Mouse (Mus musculus) lung, embryonic 14.5 days (tissue): Measurements from ENCODE around the gene Jph3. TPM values are rescaled to one million over a fixed set of nuclear protein-coding genes. Genes with fewer than 3 reads are reported as not detected.
A peak's percentile ranks its signal among the peaks of the same experiment; 100 is the strongest.

Experiments
- ATAC-seq: fragments of 200-750 bp; cut with Nextera tagmentation; 2 replicates; pipeline ENCODE4 v1.8.0; 2017; ENCODE audit warnings: mild to moderate bottlenecking, moderate TSS enrichment, moderate library complexity; ENCODE audit not compliant: insufficient read depth
- DNase-seq: peaks from one replicate; pipeline ENCODE4 v3.0.0-alpha.2; 2015
- H3K27ac ChIP-seq: fragments of 300-500 bp; sonication (generic); 2 replicates; pipeline ENCODE4 v1.5.1; 2014; ENCODE audit warnings: low read depth, mild to moderate bottlenecking, moderate library complexity
- H3K27me3 ChIP-seq: fragments of 300-500 bp; sonication (generic); 2 replicates; pipeline ENCODE4 v1.6.1; 2014; ENCODE audit warnings: low read length, control low read depth; ENCODE audit not compliant: insufficient read depth
- H3K36me3 ChIP-seq: fragments of 300-500 bp; sonication (generic); 2 replicates; pipeline ENCODE4 v1.6.1; 2014; ENCODE audit warnings: control low read depth; ENCODE audit not compliant: insufficient read depth
- H3K4me1 ChIP-seq: fragments of 300-500 bp; sonication (generic); 2 replicates; pipeline ENCODE4 v1.6.1; 2014; ENCODE audit warnings: antibody characterized with exemption, control low read depth; ENCODE audit not compliant: insufficient read depth
- H3K4me2 ChIP-seq: fragments of 300-500 bp; sonication (generic); 2 replicates; pipeline ENCODE4 v1.6.1; 2014; ENCODE audit warnings: mild to moderate bottlenecking
- H3K4me3 ChIP-seq: fragments of 300-500 bp; sonication (generic); 2 replicates; pipeline ENCODE4 v1.5.1; 2014; ENCODE audit warnings: low read depth, low read length
- H3K9ac ChIP-seq: fragments of 300-500 bp; sonication (generic); 2 replicates; pipeline ENCODE4 v1.6.1; 2014
- H3K9me3 ChIP-seq: fragments of 300-500 bp; sonication (generic); 2 replicates; pipeline ENCODE4 v1.6.1; 2016; ENCODE audit warnings: low read depth, low read length, control low read depth
- CTCF ChIP-seq: IDR thresholded peaks from 2 replicates; pipeline ENCODE4 v1.5.1; 2016; ENCODE audit warnings: antibody characterized with exemption, low read depth
- WGBS: fragments of 180-500 bp; shearing (Covaris S2); extraction: QIAGEN DNeasy Blood & Tissue Kit; methylation state at CpG from one replicate; pipeline ENCODE4 v1.1.7; 2014; 5-methylcytosine and 5-hydroxymethylcytosine counted together
- polyA plus RNA-seq: library from polyadenylated mRNA; unstranded; fragments of >200 nt; fragmentation: Nextera tagmentation; extraction: Ambion mirVana; gene quantifications from 2 replicates; pipeline ENCODE4 v1.2.1, GENCODE M21; 2014

Jph3 gene
- polyA plus RNA-seq, 1 experiment from 2014 or later: 0.22 TPM

DNA sequence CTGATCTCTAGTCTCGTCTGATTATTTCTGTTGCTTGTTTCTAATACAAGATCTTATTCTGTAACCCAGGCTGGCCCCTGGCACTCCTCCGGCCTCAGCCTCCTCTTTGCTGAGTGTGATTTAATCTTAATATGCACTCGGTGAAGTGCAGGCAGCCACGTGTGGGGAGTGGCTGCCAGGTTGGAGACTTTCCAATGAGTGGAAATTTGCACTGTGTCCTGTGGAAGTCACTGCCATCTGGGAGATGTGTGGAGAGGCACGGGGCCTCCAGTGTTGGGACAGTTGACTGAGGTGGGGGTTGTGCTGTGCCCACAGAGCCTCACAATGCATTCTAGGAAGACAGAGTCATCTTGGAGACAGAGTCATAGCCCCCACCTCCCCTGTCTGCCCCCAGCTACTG lies 53.1 kb downstream of the Jph3 start:
- Histone ChIP-seq H3K4me2 (no peak overlapping the region), H3K9me3 (no peaks in the 10 kb centered on the region), H3K36me3 (no peaks in the 10 kb centered on the region), H3K4me1 (no peaks in the 10 kb centered on the region), H3K27ac (no peak overlapping the region), H3K9ac (no peak overlapping the region), H3K27me3 (no peaks in the 10 kb centered on the region), H3K4me3 (no peak overlapping the region)
- WGBS: 50% methylated on average over 5 of the region's 5 CpGs
- DNase-seq (no peak), ATAC-seq (no peak)
- no peak for TF ChIP-seq CTCF

DNA sequence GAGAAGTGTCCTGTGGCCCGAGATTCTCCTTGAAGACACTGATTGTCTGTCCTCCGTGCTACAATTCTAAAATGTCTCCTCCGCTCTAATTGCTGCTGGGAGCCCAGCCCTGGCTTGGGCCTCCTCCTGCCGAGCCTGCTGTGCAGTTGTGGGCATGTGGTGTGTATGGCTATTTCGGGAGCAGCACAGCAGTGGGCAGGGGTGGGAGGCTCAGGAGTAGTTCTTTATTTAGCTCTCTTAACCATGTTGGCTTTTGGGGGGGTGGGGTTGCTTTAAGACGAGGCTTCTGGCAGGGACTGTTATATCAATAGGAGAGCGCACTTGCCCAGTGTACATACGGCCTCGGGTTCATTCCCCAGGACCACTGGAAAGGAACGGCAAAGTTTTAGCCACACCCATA lies 57.1 kb downstream of the Jph3 start:
- Histone ChIP-seq H3K4me3 (no peak overlapping the region), H3K4me2 (no peak overlapping the region), H3K9ac (no peak overlapping the region), H3K9me3 (no peaks in the 10 kb centered on the region), H3K27ac (no peak overlapping the region), H3K36me3 (no peaks in the 10 kb centered on the region), H3K27me3 (no peaks in the 10 kb centered on the region), H3K4me1 (no peaks in the 10 kb centered on the region)
- WGBS: 41% methylated on average over 10 of the region's 10 CpGs
- no peak for DNase-seq
- TF ChIP-seq CTCF: no peak
- ATAC-seq: no peak

DNA sequence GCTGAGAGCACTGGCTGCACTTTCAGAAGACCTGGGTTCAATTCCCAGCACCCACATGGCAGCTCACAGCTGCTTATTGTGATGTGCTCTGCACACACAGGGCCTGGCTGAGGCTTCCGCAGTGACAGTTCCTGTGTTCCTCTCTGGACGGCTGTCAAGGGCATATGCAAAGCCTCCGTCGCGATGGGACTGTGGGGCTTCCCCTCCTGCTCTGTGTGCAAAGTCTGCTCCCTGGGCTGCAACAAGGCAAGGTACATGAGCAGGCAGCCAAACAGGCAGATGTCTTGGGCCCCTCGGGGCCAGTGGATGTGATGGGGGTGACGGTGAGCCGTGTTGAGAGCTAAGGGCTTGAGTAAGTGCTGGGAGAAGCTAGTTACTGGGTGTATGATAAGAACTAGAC lies 59.4 kb downstream of the Jph3 start:
- WGBS: 78% methylated on average over 8 of the region's 8 CpGs
- Histone ChIP-seq H3K9ac (no peak overlapping the region), H3K36me3 (no peaks in the 10 kb centered on the region), H3K4me3 (no peak overlapping the region), H3K9me3 (no peaks in the 10 kb centered on the region), H3K4me2 (no peak overlapping the region), H3K27me3 (no peaks in the 10 kb centered on the region), H3K27ac (no peak overlapping the region), H3K4me1 (peaks cover 8% of the 10 kb centered on the region; the same call in 1 of the 2 replicates)
- ATAC-seq: no peak
- no peak for TF ChIP-seq CTCF
- DNase-seq: no peak

DNA sequence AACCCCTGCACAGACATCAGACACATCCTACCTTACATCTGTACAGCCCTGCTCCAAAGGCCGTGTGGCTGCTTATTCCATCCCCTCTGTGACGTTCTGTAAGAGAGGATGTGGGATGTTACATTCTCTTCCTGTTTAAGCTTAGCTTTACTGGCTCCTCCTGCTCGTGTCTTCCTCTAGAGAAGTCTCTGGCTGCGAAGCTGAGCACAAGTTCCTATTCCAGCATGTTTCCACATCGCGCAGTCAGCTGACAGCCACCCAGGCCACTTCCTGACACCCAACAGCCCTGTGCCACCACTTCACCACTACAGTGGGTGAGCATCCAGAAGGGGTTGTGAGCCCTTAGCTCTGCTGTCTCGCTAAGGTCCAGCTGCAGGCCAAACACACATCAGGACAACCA lies 62.7 kb downstream of the Jph3 start:
- 66% methylated on average over 7 of the region's 7 CpGs for WGBS
- Histone ChIP-seq H3K27ac (peak overlapping the region; percentile 77), H3K9ac (no peak overlapping the region), H3K36me3 (peaks cover 27% of the 10 kb centered on the region; the same call in 1 of the 2 replicates), H3K4me1 (peaks cover 8% of the 10 kb centered on the region; the same call in 1 of the 2 replicates), H3K9me3 (no peaks in the 10 kb centered on the region), H3K27me3 (no peaks in the 10 kb centered on the region), H3K4me2 (no peak overlapping the region), H3K4me3 (no peak overlapping the region)
- ATAC-seq (no peak), DNase-seq (peak; percentile 34)
- no peak for TF ChIP-seq CTCF

DNA sequence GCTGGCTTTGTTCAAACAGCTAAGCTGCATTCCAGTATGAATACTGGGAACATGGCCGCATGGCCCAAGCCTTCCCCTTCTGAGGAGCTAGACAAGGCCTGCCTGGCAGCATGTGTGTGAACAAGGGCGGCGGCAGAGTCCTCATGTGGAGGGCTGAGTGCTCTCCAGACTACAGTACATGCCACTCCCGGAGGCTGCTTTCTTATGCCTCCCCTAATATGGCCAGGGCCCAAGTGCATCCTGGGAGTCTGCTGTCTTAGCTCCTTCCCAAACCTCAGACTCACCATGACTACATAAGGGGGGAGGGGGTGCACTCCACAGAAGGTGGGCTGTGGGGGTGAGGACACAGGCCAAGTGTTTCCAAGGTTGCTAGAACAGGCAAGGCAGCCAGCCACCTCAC lies 63.2 kb downstream of the Jph3 start:
- Histone ChIP-seq H3K4me3 (no peak overlapping the region), H3K36me3 (peaks cover 32% of the 10 kb centered on the region; the same call in 1 of the 2 replicates), H3K4me2 (no peak overlapping the region), H3K27me3 (no peaks in the 10 kb centered on the region), H3K27ac (peak overlapping the region; percentile 77), H3K9ac (no peak overlapping the region), H3K4me1 (peaks cover 8% of the 10 kb centered on the region; the same call in 1 of the 2 replicates), H3K9me3 (no peaks in the 10 kb centered on the region)
- WGBS: 52% methylated on average over 4 of the region's 4 CpGs
- ATAC-seq (peak; percentile 55; the same call in 1 of the 2 replicates), DNase-seq (peak; percentile 53)
- TF ChIP-seq CTCF: no peak

DNA sequence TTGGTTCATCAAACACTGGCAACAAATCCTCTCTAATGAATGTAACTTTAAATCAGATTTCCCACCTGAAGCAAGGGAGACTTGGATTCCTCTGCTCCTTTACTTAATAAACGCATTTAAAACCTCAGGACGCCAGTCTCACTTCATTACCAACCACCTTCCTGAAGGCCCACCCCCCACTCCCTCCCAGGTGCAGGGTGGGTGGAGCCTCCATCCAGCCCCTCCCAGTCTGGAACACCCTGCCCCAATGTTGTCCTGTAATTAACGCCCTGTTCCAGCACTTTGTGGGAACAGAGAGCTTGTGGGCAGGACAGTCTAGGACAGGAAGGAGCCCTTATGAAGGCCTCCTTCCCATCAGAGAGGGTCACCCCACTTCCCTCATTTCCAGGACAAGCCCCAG lies 64.7 kb downstream of the Jph3 start:
- ATAC-seq (no peak), DNase-seq (no peak)
- Histone ChIP-seq H3K36me3 (peaks cover 47% of the 10 kb centered on the region), H3K9ac (no peak overlapping the region), H3K27ac (no peak overlapping the region), H3K4me2 (no peak overlapping the region), H3K9me3 (no peaks in the 10 kb centered on the region), H3K4me1 (peaks cover 8% of the 10 kb centered on the region; the same call in 1 of the 2 replicates), H3K4me3 (no peak overlapping the region), H3K27me3 (no peaks in the 10 kb centered on the region)
- whole genome bisulfite sequencing: 47% methylated on average over 3 of the region's 3 CpGs
- TF ChIP-seq CTCF: no peak

DNA sequence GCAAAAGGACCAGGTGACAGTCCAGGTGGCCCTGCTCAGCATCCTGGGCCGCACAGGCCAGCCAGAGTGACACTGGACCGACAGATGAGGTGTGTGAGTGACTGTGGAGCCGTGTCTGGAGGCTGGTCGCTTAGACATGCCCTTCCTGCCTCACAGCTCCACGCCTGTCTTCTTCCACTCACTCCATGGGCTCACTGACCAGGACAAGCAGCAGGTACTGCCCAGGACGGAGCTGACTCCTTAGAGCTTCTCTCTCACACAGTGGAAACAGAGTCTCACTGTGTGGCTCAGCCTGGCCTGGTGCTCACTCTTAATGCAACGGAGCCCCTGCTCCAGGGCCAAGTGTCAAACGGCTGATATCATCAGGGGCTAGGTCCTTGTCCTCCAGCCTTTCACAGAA lies 66.0 kb downstream of the Jph3 start:
- Histone ChIP-seq H3K27me3 (no peaks in the 10 kb centered on the region), H3K4me1 (peaks cover 8% of the 10 kb centered on the region; the same call in 1 of the 2 replicates), H3K9me3 (no peaks in the 10 kb centered on the region), H3K36me3 (peaks cover 56% of the 10 kb centered on the region), H3K27ac (no peak overlapping the region), H3K4me2 (no peak overlapping the region), H3K4me3 (no peak overlapping the region), H3K9ac (no peak overlapping the region)
- 82% methylated on average over 8 of the region's 8 CpGs for WGBS
- ATAC-seq (no peak), DNase-seq (no peak)
- TF ChIP-seq CTCF: no peak

DNA sequence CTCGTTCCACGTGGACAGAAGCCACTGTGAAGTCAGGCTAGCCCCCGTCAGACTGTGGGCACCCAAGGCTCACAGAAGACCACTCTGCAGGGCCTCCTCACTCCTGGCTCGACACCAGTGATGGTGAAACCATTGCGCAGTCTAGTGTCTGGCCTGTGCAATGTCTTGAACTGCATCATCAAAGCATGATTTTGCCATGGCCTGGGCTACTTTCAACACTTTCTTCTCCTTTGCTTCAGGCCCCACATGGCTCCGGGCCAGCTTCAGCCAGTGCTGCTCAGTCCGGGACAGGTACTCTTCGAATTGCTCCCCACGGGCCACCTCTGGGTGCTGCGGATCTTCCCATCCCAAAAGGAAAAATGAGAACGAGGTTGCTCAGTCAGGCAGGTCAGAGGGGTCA lies 67.0 kb downstream of the Jph3 start:
- no peaks in the 10 kb centered on the region for H3K27me3 ChIP-seq
- no peak for DNase-seq
- no peak overlapping the region for H3K4me2 ChIP-seq
- WGBS: 91% methylated on average over 11 of the region's 11 CpGs
- H3K9ac ChIP-seq: no peak overlapping the region
- no peak overlapping the region for H3K27ac ChIP-seq
- no peak for TF ChIP-seq CTCF
- H3K4me3 ChIP-seq: no peak overlapping the region
- H3K4me1 ChIP-seq: peaks cover 8% of the 10 kb centered on the region; the same call in 1 of the 2 replicates
- H3K36me3 ChIP-seq: peaks cover 63% of the 10 kb centered on the region
- no peak for ATAC-seq
- H3K9me3 ChIP-seq: no peaks in the 10 kb centered on the region
